Mouse (Mus musculus) lung, postnatal 0 days (tissue): ENCODE measurements around the gene Tmem213.
A peak's percentile ranks its signal among the peaks of the same experiment; 100 is the strongest.

Experiments
- CTCF ChIP-seq: IDR thresholded peaks from 2 replicates; pipeline ENCODE4 v1.5.1; 2016; ENCODE audit warnings: antibody characterized with exemption, mild to moderate bottlenecking
- EP300 ChIP-seq: IDR thresholded peaks from 2 replicates; pipeline ENCODE4 v1.6.1; 2016; ENCODE audit warnings: antibody characterized with exemption, mild to moderate bottlenecking, control low read depth

GRCm38 (mm10) chr6:38156204-38156603, 47.1 kb downstream of the Tmem213 start:
- TF ChIP-seq EP300 (no peak), CTCF (peak; percentile 52)
